Mouse (Mus musculus) adrenal gland, postnatal 4 days (tissue): ENCODE measurements around the gene Olfr545. TPM values are rescaled to one million over a fixed set of nuclear protein-coding genes. Genes with fewer than 3 reads are reported as not detected.
"Not testable (repeated sequence)": the region's sequence is repeated elsewhere in the genome, so short reads cannot be mapped to it uniquely, and the experiment has no call there.

Source experiments
- DNase-seq, 2 experiments: peaks; one replicate each; pipeline ENCODE4 v3.0.0; 2021 to 2022; ENCODE audit warnings: low spot score in 2 of 2, mixed read lengths in 2 of 2
- long read RNA-seq, 2 experiments: library from polyadenylated mRNA; stranded (forward); transcript quantifications; one replicate each; pipeline ENCODE4 v2.0.0; 2021
- total RNA-seq, 2 experiments: library from RNA; stranded (reverse); gene quantifications; 2 replicates each; pipeline ENCODE4 v1.2.3; 2021

Gene Olfr545
- not detected for total RNA-seq
- long read RNA-seq, experiment 1, result 0 reads
- long read RNA-seq, experiment 2, result 0 reads

DNA sequence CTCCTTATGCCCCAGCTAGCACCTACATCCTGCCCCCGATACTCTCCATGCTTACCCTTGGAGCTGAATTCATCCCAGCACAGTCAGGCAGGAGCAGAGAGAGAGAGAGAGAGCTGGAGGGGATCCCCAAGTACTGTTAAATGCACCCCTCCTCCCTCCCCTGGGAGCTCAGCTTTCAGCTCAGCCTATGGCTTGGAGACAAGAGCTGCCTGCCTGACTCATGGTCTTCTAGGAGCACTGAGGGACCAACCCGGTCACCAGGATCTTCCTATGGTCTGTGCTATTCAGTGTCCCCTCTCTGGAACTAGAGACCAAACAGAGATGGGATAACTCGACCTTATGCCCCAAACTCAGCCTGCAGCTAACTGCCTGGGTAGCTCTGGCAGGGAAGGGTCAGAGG lies at the start of gene Olfr545:
Olfr545 (minus strand) TSS at position 101 of the 400 bp plus-strand sequence.
- DNase-seq, result no peak

DNA sequence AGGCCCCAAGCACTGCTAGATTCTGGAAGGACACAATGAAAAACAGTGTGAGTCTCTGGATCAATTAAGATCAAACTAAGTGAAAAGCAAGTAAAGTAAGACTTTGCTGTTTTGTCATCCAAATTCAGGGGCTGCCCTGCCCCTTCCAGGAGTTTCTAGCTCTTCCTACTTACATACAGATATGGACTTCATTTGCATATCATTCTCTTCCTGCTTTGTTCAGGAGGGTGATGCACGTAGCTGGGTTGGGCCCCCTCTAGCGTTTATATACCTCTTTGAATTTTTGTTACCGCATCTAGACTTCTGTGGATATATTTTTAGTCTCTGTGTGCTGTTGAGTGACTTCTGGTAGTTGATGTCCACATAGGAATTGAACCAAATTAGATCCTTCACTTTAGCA lies 41.9 kb upstream of the Olfr545 start:
- no peak for DNase-seq

DNA sequence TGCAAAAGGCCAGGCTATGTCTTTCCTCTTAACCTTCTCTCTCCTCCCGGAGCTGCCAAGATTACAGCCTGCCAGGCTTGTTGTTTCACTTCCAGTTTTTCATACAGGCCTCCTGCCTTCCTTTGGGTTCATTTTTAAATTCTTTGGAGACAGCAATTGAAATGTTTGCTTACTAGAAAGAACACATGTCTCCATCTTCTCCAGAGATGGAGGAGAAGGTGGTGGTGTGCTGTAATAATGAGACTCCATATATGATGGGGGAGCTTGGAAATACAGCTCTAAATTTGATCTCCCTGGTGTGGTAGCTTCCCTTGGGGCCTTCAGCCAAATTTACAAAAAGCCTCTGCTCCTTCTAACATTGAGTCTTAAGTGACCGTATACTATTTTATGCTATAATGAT lies 41.2 kb upstream of the Olfr545 start, which contains the start of gene Olfr548-ps1:
Olfr548-ps1 (plus strand) TSS at position 301 of the 400 bp plus-strand sequence.
- DNase-seq, result no peak

DNA sequence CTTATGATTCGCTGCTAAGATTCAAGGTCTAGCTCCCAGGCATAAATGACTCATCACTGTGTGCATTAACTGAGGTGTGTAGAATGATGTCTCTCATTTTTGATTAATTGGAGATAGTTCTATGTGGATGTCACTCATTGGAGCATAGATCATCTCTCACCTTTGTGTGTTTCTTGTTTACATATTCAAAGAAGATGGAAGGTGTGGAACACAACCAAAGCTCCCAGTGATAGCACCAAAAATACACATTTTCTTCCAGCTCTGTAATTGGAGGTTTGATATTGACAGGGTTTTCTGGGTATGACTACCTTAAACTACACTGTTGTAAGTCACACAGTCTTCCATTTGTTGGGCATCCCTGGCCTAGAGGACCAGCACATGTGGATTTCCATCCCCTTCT lies 35.1 kb upstream of the Olfr545 start, which contains the start of gene Olfr547:
Olfr547 (plus strand) TSS at position 301 of the 400 bp plus-strand sequence.
- no peak for DNase-seq

DNA sequence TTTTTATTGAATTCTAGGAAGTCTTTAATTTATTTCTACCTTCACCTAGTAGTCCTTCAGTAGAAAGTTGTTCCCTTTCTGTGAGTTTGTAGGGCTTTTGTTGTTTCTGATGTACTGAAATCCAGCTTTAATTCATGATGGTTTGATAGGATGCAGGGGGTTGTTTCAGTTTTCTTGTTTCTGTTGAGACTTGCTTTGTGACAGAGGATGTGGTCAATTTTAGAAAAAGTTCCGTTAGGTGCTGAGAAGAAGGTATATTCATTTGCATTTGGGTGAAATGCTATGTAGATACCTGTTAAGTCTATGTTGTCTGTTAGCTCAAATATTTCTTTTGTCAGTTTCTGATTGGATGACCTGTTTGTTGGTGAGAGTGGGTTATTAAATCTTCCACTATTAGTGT lies 29.7 kb upstream of the Olfr545 start:
- no peak for DNase-seq

DNA sequence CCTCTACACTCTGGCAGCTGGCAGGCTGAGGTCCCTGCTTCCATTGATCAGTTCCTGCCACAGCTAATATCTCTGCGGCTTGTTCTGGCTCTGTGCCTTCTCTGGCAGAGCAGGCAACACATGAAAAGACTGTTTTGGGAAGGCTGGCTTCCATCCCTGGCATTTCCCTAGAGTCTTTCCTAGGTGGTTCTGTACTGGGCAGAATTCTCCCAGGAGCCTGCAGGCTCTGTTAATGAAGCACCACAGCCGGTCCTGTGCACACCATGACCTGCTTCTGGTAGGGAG lies 17.6 kb upstream of the Olfr545 start:
- no peak for DNase-seq

DNA sequence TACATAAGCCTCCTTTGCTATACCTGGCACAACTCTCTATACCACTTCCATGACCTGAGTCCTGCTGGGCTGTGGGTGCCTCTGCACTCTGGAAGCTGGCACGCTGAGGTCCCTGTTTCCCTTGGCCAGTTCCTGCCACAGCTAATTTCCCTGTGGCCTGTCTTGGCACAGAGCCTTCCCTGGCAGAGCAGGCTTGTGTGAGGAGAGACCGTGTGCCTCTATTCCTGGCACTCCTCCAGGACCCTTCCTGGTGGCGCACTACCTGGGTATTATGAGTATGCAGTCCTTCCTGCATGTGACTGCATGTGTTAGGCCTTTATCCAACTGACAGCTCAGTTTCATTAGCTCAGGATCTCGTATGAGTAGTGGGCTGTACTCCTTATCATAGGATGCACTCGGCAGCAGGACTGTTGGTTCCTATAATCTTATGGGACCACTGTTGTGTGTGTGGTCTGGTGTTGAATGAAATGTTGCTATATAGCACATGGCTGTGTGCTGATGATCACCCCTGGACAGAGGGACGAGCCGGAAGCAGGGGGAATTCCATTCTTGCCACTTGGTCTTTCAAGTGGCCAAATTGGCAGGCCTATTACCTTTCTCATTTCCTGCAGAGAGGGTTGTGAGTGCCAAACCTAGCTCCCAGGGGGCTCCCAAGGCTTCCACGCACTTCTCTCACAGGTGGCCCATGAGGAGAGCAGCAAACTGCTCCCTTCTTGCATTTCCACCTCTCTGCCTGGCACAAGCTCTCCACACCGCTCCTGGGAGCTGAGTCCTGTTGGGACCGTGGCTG lies 17.1 kb upstream of the Olfr545 start:
- no peak for DNase-seq

DNA sequence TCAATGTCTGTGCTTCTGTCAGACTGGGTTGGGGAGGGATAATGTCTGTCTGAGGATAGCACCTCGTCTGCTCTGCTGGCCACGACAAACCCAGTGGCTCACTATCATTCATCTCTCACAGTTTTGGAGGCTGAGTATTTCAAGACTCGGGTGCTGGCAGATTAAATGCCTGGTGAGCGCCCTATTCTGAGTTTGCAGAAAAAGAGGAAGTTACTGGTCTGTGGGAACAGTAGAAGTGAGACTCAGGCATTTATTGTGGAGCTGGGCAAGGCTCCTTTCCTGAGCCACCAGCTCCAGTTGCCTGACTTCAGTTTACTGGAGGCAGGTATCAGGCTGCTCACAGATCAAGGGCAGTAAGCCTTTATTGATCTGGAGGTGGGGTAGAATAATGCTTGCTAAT lies 14.8 kb upstream of the Olfr545 start:
- DNase-seq, result no peak

DNA sequence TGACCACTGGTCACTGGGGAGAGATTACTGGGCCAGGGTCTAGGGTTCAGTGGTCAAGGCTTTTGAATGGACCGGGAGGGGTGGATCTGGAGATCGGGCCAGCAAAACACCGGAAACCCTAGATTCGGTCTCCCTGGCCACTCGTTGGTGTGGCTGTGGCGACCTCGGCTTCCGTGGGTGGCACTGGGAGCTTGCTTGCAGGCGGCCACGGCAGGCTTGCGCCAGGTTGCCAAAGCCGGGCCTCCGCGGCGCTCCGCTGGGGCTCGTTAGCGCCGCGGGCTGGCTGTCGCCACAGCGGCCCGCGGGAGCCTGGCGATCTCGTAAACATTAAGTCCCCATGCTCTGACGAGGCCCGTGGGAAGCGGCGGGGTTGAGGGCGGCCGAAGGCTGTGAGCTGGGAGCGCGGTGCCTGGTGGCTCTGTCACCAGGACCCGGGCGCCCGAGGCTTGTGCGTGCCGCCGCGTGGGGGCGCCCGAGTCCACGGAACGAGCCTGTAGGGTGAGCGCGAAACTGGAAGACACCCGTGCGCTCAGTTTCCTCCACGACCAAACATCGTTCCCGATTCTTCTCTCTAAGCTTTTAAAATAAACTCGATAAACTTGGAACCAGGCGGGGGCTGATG lies 13.6 kb upstream of the Olfr545 start:
- DNase-seq, result peak; percentile 78 to 82

DNA sequence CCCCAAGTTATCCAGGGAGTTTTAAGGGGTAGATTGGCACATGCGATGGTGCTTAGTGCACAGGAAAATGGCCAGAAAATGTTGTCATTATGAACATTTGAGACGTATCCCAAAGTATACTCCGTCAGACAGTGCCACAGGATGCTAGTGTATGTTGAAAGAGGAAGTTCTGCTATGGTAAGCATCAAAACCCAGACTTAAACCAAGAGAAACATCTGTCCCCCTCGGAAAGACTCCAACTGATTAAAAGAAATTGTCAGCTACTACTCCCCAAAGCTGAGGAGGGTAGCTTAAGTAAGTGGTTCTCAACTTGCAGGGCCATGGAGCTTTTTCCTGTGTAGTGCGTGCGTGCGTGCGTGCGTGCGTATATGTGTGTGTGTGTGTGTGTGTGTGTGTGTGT lies 12.6 kb upstream of the Olfr545 start:
- no peak for DNase-seq

DNA sequence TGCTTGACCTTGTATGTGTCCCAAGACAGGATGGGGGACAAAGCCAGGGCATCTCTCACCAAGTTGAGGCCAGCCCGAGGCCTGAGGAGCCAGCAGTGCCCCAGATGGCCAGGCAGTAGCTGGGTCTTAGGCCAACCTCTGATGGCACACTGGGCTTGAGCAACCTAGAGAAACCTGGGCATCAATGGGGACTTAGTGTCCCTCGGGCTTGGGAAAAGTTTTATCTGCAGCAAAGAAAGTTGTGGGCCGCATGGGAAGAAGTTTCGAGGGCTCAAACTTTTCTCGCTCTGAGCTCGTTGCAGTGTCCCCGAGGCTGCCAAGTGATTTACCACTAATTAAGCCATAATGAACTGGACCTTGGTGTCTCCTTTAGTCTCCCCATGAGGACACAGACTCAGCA lies 10.4 kb upstream of the Olfr545 start:
- DNase-seq, result no peak

DNA sequence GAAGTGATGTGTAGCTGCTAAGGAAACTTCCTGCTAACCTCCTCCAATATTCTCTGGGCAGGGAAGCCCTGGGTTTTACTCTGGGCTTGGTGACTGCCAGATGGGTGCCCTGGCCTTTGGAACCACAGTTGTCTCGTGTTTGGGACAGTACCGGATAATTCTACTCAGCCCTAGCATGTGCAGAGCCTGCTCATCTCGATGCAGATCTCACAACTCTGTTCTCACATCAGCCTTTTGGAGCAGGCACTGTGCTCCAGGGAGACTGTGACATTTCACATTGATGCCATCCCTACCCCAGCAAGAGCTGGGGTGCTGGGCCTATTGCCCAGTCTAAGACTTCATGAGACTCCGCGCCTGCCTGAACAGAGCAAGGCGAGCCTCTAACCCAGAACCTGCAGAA lies 9.3 kb upstream of the Olfr545 start:
- DNase-seq, result no peak

DNA sequence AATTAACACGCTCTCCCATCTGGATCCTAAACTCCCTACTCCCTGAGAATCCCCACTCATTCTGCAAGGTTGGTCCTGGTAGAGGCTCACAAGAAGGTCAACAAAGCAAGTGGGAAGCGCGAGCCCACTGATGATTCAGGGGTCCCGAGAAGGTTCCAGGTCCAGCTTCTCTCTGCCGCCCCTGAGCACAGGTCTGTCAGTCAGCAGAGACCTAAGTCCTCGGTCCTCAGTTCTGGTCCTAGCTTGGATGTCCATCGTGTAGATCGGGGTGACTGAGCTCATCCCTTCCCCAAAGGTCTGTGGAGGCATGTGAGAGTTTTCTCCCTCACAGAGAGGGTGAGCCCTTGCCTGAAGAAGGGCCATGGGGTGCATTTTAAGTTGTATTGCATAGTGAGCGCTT lies 8.7 kb upstream of the Olfr545 start:
- DNase-seq, result no peak

DNA sequence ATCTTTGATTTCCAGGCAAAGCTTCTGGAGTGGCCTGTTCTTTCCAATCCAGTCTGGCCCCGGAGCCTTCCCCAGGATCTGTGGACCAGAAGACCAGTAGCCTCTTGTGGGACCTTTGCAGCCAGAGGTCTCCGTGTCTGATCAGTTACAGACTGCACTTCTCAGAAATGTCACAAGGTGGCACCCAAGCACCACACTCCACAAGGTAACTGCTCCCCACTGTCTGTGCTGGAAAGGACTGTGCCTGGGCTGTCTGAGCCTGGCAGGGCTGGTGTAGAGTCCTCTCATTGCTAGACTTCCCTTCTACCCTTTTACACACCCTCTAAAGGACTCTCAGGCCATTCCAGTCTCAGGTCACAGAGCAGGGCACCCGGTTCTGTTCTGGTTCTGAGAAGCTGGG lies 7.5 kb upstream of the Olfr545 start:
- peak in 1 of 2 experiments; percentile 37 for DNase-seq

DNA sequence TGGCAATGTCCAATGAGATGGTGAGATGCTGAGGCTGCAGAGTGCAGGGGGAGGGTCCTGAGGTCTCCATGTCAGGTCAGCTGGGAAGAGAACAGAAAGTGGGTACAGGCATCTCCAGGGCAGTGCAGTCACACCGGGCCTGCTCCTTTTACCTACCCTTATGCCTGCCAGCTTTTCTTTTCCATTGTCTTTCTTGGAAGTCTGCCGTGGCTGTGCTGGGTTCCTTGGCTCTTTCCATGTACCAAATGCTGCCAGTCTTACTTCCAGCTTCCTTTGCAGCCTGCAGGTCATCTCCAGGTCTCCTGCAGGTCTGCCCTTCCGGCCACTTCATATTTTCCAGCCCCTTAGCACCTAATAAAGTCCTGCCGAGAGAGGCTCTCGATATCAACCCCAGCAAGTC lies 2.6 kb upstream of the Olfr545 start:
- DNase-seq, result no peak

DNA sequence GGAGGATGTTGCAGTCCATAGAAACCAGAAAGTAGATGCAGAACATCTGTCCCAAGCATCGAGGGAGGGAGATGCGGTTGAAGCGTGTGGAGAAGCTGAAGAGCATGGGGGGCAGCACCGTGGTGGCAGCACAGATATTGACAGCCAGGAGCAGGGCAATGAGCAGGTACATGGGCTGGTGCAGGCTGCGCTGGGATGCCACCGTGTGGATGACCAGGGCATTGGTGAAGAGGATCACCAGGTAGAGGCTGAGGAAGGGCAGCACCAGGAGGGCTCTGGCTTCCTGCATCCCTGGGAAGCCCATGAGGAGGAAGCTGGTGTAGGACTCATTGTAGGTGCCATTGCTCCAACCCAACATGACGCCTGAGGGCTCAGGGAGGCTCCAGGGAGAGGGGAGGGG lies 5.0 kb downstream of the Olfr545 start:
- not testable (repeated sequence) for DNase-seq

DNA sequence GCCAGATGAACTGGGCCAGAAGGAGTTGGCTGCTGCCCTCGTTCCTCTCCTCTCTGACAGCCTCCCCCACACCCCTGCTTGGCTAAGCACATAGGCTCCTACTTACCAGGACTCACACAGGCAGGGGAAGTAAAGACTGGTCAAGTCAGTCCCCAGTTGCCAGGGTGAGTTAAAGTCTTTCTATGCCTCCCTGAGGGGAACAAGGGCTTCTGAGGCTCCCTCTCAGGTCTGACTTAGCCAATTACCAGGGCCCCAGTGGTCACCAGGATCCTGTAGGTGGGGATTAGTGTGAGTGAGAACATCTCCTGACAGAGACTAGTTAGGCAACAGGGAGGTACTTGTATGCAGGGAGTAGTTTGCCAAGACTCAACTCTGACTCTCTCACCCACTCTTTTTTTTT lies 11.2 kb downstream of the Olfr545 start, which contains the start of gene Olfr544:
Olfr544 (minus strand) TSS at position 153 of the 400 bp plus-strand sequence.
- no peak for DNase-seq

DNA sequence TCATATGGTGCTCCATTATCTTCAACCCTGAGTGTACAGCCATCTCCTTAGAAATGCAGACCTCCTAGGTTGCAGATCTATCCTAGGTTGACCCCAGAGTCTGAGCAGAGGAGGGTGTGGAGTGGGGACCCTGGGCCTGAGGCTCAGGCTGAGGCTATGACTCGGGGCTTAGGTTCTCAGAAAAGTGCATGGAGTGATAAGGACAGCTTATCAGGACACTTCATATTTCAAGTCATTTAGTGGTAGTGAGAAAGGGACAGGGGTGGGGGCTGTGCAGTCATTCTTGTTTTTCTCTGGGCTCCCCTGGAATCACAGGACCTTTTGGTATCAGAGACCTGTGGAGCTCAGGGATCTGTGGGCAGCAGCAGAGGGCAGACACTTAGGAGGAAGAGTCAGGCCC lies 13.3 kb downstream of the Olfr545 start:
- DNase-seq, result no peak

DNA sequence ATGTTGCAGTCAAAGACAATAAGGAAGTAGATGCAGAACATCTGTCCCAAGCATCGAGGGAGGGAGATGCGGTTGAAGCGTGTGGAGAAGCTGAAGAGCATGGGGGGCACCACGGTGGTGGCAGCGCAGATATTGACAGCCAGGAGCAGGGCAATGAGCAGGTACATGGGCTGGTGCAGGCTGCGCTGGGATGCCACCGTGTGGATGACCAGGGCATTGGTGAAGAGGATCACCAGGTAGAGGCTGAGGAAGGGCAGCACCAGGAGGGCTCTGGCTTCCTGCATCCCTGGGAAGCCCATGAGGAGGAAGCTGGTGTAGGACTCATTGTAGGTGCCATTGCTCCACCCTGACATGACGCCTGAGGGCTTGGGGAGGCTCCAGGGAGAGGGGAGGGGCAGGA lies 14.6 kb downstream of the Olfr545 start:
- DNase-seq, result not testable (repeated sequence)

DNA sequence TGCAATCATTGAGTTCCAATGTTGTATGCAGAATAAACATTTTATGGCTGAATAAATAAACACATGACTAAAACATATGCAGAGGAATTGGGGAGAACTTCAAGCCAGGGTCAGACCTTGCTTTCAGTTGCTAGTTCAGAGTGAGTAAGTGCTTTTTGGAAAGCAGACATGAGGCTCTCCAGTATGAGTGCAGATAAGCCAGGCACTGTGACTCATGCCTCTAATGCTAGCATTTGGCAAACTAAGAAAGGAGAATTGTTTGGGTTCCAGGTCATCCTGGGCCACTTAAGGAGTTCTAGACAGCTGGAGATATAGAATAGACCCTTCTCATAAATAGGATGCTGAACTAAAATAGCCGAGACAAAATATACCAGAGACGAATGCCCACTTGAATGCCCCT lies 15.7 kb downstream of the Olfr545 start:
- DNase-seq, result no peak

DNA sequence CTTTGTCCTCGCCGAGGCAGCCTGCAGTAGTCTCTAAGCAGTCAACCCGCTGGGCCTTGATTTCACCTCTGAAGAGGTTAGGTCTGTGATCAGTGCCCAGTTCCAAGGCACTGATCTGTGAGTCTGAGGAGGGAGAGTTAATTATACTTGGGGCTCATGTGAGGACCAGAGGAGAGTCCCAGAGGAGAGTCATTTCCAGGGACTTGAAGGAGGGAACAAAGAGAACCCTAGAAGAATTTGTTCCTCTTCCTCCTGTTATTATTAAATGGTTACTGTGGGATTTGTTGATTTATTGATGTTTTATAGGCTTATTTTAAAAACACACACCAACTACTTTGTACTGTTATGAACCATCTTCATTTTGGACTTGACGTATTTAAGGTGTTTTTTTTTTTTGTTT lies 17.8 kb downstream of the Olfr545 start, which contains the start of gene Olfr543:
Olfr543 (minus strand) TSS at position 101 of the 400 bp plus-strand sequence.
- no peak for DNase-seq

DNA sequence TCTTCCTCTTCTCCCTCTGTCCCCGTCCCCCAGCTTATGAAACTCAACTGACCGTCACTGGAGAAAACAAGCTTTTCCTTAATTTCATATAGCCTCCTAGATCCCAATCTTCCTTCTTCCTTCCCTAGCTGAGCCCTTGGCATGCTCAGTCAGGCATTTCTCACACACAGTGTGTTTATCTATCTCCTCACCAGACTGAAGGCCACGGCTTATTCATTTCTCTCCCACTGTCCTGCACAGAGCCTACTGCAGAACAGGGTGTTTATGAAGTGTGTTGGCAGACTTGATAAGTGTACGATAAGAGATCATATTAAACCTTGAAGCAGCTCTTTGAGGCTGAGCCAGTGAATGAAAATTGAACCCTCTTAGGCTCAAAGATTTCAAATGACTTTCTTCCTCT lies 18.6 kb downstream of the Olfr545 start:
- DNase-seq, result no peak
